Mouse (Mus musculus): Measurements from ENCODE around the gene Senp1.

The Senp1 gene

GRCm38 (mm10) chr15:98107230-98107629, 13.7 kb upstream of the Senp1 start:
- DNase-seq: no peak

DNA sequence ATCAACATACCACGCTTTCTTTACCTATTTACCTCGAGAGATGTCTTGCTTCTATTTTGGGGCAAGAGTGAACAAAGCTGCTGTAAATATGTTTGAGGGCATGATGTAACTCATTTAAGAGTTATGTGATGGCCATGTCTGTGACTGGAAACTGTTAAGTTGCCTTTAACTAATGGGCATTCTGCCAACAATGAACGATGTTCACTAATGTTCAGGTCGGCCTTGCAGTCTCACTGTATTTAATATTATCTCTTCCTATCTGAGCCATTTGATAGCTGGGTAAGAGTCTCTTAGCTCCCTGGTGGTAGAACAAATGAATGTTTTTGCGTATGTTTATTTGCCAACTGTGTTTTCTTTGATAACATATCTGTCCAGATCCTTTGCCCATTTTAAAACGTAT, 13.0 kb upstream of the Senp1 start:
- no peak for DNase-seq

DNA sequence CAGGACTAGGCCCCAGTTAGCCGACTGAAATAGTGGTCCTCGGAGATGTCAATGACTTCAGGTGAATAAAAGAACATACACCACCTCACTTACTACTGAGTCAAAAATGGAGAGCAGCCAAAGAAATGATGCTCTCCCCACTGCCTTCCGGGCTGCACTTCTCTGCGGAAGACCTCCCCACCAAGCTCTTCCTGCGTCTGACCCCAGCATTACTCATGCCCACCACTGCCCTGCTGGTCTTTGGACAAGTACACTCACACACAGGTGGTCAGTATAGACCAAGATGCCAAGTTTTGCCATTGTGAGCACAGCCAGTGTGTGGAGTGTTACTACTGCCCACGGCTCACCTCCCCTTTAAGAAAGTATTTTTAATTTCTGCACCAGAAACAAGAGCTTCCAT, 8.9 kb upstream of the Senp1 start:
- no peak for DNase-seq

- DNase-seq: no peak
Observed at GRCm38 (mm10) chr15:98098519-98098918, 5.0 kb upstream of the Senp1 start.

DNA sequence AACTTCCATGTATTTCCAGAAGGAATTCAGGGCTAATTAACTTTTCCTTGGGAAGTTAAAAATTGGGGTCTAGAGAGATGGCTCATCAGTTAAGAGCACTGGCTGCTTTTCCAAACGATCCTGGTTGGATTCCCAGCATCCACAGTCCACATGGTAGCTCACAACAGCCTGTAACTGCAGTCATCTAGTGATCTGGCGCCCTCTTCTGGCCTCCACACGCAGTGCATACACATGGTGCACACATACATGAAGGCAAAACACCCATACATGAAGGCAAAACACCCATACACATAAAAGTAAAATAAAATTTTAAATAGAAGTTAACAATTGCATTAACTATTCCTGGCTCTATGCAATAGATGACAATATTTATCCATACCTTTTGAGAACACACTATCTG, 3.4 kb upstream of the Senp1 start:
- peak in 1 of 2 experiments; percentile 18 for DNase-seq

- no peak for DNase-seq
Observed at GRCm38 (mm10) chr15:98094905-98095304, 1.4 kb upstream of the Senp1 start.

DNA sequence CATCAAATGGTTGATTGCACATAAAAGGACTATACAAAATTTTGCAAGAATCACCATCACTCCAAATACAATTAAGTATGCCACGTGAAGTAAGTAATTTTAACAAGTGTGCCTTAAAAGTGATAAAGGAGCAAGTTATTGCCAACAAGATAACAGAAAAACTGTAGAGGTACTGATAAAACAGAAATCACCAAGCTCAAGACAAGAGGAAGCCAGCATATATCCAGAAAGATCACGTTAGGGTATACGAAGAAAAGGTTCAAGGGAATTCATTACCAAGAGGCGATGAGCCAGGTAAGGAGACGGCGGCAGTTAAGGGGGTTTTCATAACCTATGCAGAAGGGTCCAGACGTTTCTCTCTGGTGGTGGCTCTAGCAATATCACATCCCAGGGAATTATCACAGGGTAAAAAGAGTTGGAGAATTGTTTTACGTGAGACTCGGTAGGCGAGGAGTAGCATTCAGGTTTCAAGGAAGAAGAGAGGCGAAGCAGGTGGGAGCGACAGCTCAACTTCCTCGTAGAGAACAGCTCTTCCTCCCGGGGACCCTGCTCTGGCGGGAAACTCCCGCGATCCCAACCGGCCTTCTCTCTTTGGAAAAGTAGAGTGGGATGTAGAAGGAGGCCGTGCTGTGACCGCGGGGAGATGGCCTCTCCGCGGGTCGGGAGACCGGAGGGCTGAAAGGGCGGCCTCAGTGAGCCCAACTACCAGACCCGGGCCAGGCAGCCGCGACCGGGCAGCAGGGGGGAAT, 998 bp downstream of the Senp1 start, which contains the start of gene Pfkm:
Pfkm (plus strand) TSS at position 218 of the 749 bp plus-strand sequence.
- no peak for DNase-seq

- no peak for DNase-seq
Observed at GRCm38 (mm10) chr15:98091841-98092240, 1.7 kb downstream of the Senp1 start.

DNA sequence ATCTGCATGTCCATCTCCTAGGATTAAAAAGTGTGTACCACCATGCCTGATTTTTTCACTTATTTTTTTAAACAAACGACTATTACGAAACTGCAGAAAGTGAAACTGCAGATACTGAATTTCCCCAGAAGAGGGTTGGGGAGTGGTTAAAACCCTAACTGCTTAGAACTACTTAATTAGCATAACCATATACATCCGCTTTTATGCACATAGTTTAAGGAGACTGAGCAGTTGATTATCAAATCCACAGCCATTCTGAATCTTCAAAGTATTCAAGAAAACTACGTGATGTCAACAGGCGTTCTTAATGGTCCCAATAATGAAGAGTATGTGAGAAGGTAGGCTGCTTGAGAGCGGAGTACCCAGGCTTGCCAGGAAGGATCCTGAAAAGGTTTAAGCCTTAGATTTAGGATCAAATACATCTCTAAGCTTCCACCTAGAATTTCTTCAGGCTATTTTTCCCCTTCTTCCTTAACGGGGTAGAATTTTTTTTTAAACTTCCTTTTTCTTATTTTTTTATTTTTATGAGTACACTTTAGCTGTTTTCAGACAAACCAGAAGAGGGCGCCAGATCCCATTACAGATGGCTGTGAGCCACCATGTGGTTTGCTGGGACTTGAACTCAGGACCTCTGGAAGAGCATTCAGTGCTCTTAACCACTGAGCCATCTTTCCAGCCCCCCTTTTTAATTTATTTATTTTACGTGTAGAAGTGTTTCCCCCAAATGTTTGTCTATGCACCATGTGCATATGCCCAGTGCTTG, 3.9 kb downstream of the Senp1 start:
- DNase-seq: peak; percentile 21 to 36

DNA sequence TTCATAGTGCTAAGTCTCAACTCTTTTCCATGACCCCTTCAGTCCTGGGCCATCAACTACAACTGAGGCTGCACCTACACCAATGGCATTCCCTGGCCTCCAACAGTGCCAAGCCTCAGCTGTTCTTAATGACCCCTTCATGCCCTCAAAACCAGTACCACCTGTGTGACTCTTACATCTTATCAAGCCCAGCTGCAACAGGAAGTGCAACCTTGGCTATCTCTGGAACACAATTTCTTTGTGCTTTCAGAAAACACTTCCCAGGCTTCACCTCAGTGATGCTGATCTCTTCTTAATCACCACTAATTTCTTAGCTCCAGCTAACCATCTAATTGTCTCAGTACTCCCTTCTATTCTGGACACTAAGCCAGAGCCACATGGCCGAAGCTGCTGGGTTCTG, 4.7 kb downstream of the Senp1 start:
- DNase-seq: peak; percentile 7 to 29

DNA sequence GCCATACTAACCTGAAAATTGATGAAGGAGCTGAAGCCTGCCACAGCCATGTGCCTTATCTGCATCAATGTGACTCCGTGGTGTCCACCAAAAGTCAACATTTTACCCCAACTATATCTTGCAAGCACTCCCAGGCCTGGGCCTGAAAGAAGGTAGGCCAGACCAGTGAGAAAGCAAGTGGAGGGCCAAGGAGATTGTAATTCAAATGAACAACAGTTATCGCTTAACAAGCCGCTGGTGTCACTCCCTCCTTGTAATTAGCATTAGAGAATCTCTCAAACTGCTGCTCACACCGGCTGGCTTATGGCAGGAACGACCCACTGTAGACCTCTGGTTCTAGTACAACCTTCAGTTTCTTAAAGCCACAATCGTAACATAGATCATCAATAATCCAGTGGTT, 16.6 kb downstream of the Senp1 start:
- no peak for DNase-seq

DNA sequence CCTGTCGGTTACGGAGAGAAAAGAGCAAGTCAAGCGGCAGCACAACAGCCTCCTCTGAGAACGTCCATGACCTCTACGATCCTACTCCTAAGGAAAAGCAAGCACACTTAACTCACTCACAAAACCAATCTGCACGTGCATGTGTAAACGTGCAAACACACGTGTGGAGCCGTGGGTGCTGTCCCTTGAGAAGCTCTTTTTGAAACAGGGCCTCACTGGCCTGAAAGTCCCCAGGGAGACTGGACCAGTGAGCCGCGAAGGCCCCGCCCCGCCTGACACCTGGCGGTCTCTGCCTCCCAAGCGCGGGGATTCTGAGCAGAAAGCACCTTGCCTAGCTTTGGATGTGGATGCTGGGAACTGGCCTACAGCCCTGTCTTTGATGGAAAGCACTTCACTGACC, 18.5 kb downstream of the Senp1 start:
- no peak for DNase-seq

DNA sequence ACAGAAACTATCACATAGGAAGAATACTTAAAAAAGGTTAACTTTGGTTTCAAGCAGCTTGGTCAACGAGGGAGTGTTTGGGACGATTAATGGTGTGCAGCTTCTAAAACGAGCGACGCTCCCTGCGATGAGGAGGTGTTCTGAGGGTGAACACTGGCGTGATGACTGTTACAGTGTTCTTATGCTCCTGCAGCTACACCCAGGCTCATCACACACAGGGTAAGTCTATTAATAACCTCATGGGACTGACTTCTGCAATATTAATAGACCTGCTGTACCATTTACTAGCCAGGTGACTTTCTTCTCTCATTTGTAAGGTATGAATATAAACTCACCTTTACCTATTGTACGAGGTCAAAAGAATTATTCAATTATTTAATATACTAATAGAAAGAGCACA, 19.0 kb downstream of the Senp1 start:
- DNase-seq: no peak

- peak in 1 of 2 experiments; percentile 9 for DNase-seq
Observed at GRCm38 (mm10) chr15:98070376-98070775, 23.2 kb downstream of the Senp1 start.

- peak; percentile 49 to 67 for DNase-seq
Observed at GRCm38 (mm10) chr15:98069566-98070245, 23.8 kb downstream of the Senp1 start.

GRCm38 (mm10) chr15:98068506-98068905, 25.0 kb downstream of the Senp1 start:
- DNase-seq: peak in 1 of 2 experiments; percentile 9

DNA sequence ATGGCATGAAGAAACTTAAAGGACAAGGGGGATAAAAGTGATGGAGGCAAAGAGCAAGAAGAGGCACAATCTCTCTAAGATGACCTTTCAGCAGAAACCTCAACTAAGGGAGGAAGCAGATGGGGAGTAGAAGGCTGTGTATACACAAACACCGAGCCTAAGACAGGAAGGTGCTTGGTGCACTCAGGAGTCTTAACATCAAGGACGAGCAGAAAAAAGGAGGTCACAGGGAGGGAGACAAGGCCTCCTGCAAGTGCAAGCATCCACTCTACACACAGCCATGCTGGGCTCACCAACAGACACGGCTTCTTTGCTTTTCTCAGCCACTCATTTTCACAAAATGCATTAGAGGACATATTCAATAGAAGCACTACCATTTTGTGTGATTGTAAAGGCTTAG, 26.1 kb downstream of the Senp1 start:
- DNase-seq: peak; percentile 50 to 73

DNA sequence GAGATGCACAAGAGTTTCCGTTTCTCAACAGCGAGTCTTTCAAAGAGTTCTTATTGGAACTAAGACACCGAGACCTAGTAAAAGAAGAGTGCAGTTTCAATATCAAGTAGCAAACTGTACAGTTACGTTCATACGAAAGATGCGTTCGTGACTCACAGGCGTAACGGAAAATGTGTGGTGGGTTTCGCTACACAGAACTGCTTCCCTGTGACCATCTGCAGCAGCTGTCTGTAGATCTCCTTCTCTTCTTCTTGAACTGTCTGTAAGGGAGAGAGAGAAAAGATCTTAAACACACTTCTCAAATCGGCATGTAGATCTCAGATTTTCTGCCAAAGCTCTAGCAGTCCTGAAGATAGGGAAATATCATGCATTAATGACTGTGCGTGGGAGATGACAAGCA, 26.9 kb downstream of the Senp1 start:
- DNase-seq: peak; percentile 33 to 63

DNA sequence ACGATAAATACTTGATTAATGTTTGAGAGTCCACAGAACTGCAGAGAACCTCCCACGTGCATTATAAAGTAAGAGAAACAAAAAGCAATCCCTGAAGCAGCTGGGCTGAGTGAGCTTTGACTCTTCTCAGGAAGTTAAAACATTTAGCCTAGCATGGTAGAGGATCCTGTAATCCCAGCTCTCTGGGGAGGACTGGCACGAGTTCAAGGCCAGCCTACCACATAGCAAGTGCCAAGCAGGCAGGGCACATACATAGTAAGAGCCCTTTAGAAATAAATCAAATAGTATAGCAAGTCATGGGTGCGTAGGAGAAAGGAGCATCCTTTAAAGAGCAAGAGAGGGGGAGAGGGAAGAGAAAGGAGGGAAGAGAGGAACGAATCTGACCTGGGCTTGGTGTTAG, 27.7 kb downstream of the Senp1 start:
- DNase-seq: no peak

GRCm38 (mm10) chr15:98055246-98055645, 38.3 kb downstream of the Senp1 start:
- no peak for DNase-seq

DNA sequence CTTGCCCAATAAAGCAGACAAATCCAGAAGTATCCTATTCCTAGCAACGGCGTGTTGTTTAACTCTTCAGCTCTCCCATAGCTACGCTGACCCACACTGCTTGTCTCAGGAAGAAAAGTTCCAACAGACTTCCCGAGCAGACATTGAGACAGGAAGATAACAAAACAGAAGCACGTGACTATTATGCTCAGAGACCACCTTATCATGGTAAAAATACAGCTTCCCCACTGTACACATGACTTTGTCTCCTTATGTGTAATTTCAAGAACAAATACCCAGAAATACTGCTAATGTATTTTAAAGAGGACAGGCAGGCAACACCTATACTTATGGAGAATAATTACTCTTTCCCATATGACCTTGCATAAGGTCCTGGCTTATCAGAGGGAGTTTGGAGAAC, 41.9 kb downstream of the Senp1 start:
- no peak for DNase-seq

DNA sequence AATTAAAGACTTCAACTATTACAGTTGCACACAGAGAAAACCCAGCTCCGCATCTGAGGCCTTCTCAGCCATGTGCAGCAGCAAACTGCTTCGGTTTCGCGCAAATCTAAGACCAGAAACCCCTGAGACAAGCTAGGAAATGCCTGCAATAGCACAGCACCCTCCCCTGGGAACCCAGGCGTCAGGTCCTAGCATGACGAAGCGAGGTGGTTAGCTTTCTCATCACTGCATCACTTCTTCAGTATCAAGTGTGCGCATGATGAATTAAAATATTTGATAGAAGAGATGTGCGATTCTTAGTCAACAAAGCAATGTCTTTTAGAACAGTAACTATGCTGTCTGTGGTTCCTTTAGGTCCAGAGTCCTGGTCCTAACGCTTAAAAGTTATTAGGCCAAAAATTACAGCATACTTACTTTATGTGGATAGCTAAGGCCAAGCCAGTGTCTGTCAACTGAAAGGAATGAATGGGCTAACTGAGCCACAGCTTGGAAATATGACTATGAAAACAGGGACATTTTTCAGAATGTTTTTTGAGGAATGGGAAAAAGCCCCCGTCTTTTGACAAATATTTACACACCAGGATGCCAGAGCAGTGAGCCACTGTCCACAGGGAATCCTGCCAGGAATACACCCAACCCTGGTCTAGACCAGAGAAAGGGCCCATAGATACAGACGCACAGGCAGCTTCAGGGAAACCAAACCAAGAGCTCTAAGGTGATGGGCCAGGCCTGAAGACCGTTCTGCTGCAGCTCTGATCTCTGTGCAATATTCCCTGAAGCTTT, 44.4 kb downstream of the Senp1 start:
- DNase-seq: no peak

DNA sequence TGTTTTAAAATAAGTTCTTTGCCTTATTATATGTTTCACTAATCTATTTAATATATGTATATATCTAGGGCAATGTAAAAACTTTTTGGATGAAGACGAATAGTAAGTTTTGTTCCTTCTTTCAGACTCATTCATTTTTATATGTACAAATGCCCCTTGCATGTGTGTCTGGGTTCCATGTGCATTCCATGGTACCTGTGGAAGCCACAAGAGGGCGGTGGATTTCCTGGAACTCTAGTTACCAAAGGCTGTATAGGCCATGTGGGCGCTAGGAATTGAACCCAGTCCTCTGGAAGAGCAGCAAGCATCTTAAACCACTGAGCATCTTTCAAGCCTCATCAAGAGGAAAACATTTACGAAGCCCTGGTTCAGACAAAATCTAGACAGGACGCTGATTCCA, 49.2 kb downstream of the Senp1 start:
- DNase-seq: no peak
